Mouse (Mus musculus) C2C12 (cell line): ENCODE results near the gene Cfap97d2. TPM values are rescaled to one million over a fixed set of nuclear protein-coding genes. Genes with fewer than 3 reads are reported as not detected.
A peak's percentile ranks its signal among the peaks of the same experiment; 100 is the strongest.

Source experiments
- H3K27me3 ChIP-seq: one replicate; pipeline ENCODE4 v1.6.1; 2011; ENCODE audit not compliant: control insufficient read depth, insufficient read depth, insufficient read length
- H3K36me3 ChIP-seq: one replicate; pipeline ENCODE4 v1.6.1; 2011; ENCODE audit not compliant: control insufficient read depth, insufficient read depth
- H3K4me3 ChIP-seq: one replicate; pipeline ENCODE4 v1.5.1; 2011; ENCODE audit warnings: mild to moderate bottlenecking, control low read depth; ENCODE audit not compliant: poor library complexity, insufficient read depth, severe bottlenecking
- H3K79me2 ChIP-seq: one replicate; pipeline ENCODE4 v1.6.1; 2011; ENCODE audit not compliant: control insufficient read depth, insufficient read depth
- H3K79me3 ChIP-seq: one replicate; pipeline ENCODE4 v1.6.1; 2011; ENCODE audit warnings: low read depth, control low read depth
- H3ac ChIP-seq: one replicate; pipeline ENCODE3; 2011; ENCODE audit warnings: low read depth; ENCODE audit not compliant: control insufficient read depth, insufficient read length
- CEBPB ChIP-seq: IDR thresholded peaks from one replicate; pipeline ENCODE4 v1.6.1; 2011; ENCODE audit warnings: low read depth, mild to moderate bottlenecking, control low read depth, moderate library complexity
- CTCF ChIP-seq: IDR thresholded peaks from one replicate; pipeline ENCODE4 v1.5.1; 2011; ENCODE audit not compliant: control insufficient read depth, insufficient read depth, insufficient read length
- FOSL1 ChIP-seq: IDR thresholded peaks from one replicate; pipeline ENCODE4 v1.8.0; 2011; ENCODE audit warnings: mild to moderate bottlenecking, low read length; ENCODE audit not compliant: poor library complexity, insufficient read depth, severe bottlenecking
- MAX ChIP-seq: IDR thresholded peaks from one replicate; pipeline ENCODE4 v1.6.1; 2011; ENCODE audit warnings: mild to moderate bottlenecking, control low read depth
- MYOD1 ChIP-seq: IDR thresholded peaks from one replicate; pipeline ENCODE4 v1.6.1; 2011; ENCODE audit warnings: low read depth; ENCODE audit not compliant: control insufficient read depth, insufficient read length
- MYOG ChIP-seq: IDR thresholded peaks from one replicate; pipeline ENCODE4 v1.6.1; 2011; ENCODE audit not compliant: control insufficient read depth, insufficient read length; ENCODE audit errors: extremely low read depth
- USF1 ChIP-seq: IDR thresholded peaks from one replicate; pipeline ENCODE4 v1.6.1; 2011; ENCODE audit warnings: low read depth, mild to moderate bottlenecking, control low read depth, moderate library complexity
- polyA plus RNA-seq: library from polyadenylated mRNA; unstranded; fragments of >200 nt; fragmentation: generic; extraction: Trizol; gene quantifications from one replicate; pipeline ENCODE4 v1.2.1, GENCODE M21; 2012; ENCODE audit warnings: missing spikeins

The Cfap97d2 gene
- polyA plus RNA-seq, 1 experiment, result not detected

DNA sequence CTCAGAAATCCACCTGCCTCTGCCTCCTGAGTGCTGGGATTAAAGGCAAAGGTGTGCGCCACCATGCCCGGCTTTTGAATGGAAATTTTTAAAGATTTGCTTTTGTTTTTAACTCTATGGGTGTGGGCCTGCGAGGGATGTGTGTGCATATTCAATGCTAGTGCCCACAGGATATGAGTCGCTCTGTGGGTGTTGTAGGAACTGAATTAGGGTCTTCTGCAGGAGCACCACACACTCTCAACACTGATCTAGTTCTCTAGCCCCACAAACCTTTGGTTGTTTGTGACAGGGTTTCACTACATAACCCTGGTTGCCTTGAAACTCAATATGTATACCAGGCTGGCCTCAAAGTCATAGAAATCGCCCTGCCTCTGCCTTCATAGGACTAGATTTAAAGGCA is 16.4 kb upstream of the Cfap97d2 start:
- Histone ChIP-seq H3K36me3 (no peaks in the 10 kb centered on the region), H3K27me3 (no peaks in the 10 kb centered on the region), H3ac (no peak overlapping the region), H3K79me3 (no peaks in the 10 kb centered on the region), H3K4me3 (no peak overlapping the region), H3K79me2 (no peaks in the 10 kb centered on the region)
- no peak for TF ChIP-seq FOSL1

DNA sequence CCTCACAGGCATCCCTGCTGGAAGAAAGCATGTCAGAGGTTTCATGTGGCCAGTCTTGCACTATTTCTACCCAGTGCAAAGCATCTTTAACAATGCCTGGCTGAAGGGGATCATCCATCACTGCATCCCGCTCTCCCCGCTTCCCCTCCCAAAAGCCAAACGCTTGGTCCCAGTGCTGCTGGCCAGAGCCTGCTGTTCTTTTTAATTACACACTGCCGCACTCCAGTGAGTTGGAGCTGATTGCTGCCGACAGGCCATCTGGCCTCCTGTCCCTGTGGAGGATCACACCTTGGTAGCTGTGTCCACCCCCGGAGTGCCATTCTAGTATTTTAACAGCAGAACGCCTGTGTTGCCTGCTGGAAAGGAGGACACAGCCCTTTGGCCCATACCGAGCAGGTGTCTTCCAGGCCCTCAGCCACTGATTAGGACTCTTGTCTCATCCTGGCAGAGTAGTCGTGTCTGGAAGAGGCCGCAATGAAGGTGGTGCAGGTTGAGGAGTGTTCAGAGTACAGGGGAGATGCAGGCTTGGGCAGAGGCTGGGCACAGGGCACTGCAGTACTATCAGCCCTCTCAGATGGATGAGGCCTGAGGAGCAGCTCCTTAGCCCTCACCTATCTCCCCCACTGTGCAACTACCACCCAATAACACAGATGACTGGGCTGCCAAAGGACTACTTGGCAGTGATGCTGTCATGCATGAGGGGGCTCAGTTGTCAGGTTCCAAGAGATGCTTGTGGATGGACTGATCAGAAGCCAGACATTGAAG is 13.2 kb upstream of the Cfap97d2 start:
- Histone ChIP-seq H3K27me3 (no peaks in the 10 kb centered on the region), H3K79me3 (no peaks in the 10 kb centered on the region), H3K4me3 (no peak overlapping the region), H3ac (no peak overlapping the region), H3K79me2 (no peaks in the 10 kb centered on the region), H3K36me3 (no peaks in the 10 kb centered on the region)
- TF ChIP-seq MAX (no peak), CEBPB (no peak), FOSL1 (no peak), MYOD1 (no peak), CTCF (no peak), USF1 (no peak), MYOG (no peak)

DNA sequence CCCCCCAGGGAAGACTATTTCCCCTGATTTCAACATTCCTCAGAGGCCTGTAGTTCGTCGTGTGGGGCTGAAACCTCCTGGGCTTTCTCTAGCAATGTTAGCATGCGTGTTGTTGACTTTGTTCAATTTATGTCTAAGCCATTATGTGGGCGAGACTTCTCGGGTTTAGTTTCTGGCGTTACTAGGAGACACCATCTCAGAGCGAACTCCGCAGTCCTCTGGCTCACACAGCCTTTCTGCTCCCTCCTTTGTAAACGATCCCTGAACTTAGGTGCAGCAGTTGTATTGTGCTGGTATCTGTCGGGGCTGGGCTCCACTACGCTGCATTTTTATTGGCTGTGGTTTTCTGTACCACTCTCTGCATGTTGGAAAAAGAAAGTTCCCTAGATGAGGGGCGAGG is 11.0 kb upstream of the Cfap97d2 start:
- Histone ChIP-seq H3K79me3 (no peaks in the 10 kb centered on the region), H3K4me3 (no peak overlapping the region), H3K79me2 (no peaks in the 10 kb centered on the region), H3K27me3 (no peaks in the 10 kb centered on the region), H3K36me3 (no peaks in the 10 kb centered on the region), H3ac (no peak overlapping the region)
- no peak for TF ChIP-seq USF1
- TF ChIP-seq CTCF, result no peak
- no peak for TF ChIP-seq MYOD1
- no peak for TF ChIP-seq MYOG
- TF ChIP-seq FOSL1, result no peak
- no peak for TF ChIP-seq CEBPB
- TF ChIP-seq MAX, result no peak

DNA sequence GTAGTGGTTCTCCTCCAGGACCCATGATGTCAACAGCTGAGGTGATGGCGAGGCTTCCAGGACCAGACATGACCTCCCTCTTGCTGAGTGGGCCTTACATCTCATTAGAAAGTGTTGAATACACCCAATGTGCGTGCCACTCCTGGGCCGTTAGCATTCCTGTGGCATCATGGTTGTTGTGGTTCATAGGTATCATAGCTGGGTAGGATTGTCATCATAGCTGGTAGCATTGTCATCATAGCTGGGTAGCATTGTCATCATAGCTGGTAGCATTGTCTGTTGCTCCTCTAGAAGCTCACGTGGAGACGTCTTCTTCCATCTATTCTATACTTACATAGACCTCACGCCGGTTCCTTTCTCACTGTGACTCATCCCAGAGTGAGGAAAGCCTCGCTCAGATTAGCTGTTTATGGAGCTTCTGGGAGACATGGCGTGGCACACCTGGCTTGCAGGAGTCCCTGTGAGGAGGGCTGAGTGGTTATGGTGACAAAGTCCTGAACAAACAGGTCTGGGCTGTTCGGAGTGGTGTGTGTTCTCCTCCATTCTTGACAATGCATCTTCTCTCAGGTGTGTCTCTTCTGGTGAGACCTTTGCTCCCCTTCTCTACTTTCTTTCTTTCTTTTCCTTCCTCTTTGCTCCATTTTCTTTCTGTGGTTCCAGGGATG is 10.4 kb upstream of the Cfap97d2 start:
- Histone ChIP-seq H3K79me2 (no peaks in the 10 kb centered on the region), H3K36me3 (no peaks in the 10 kb centered on the region), H3K27me3 (no peaks in the 10 kb centered on the region), H3K4me3 (no peak overlapping the region), H3ac (no peak overlapping the region), H3K79me3 (no peaks in the 10 kb centered on the region)
- TF ChIP-seq FOSL1 (peak; percentile 61), MYOD1 (peak; percentile 37), CEBPB (no peak), USF1 (peak; percentile 77), MYOG (no peak), MAX (peak; percentile 73), CTCF (no peak)

DNA sequence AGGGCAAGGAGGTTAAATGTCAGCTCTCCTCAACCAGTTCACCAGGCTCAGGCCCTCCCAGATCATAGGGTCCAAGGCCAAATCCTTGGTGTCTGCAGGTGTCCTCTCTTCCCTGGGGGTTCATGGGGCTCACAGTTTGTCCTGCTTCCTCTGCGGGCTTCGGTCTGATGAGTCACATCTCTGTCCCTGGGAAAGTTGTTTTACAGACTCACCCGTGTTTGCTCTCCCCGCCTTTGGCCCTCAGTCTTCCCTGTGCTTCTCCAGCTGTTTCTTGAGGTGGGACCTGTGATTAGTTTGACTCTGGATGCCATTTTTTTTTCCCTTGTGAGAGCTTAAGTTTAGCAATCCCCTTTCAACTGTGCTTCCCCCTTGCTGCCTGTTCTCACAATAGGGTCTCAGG is 9.5 kb upstream of the Cfap97d2 start:
- Histone ChIP-seq H3K36me3 (no peaks in the 10 kb centered on the region), H3K79me2 (no peaks in the 10 kb centered on the region), H3K27me3 (no peaks in the 10 kb centered on the region), H3K79me3 (no peaks in the 10 kb centered on the region), H3K4me3 (no peak overlapping the region), H3ac (no peak overlapping the region)
- TF ChIP-seq CEBPB, result no peak
- TF ChIP-seq MAX, result peak; percentile 28
- TF ChIP-seq USF1, result no peak
- no peak for TF ChIP-seq MYOG
- peak; percentile 40 for TF ChIP-seq MYOD1
- no peak for TF ChIP-seq FOSL1
- TF ChIP-seq CTCF, result no peak
